Mouse (Mus musculus) forebrain, embryonic 16.5 days (tissue): ENCODE data around the gene Thoc6. TPM values are rescaled to one million over a fixed set of nuclear protein-coding genes. Genes with fewer than 3 reads are reported as not detected.

ENCODE experiments used
- ATAC-seq: fragments of 200-750 bp; cut with Nextera tagmentation; 2 replicates; pipeline ENCODE4 v1.8.0; 2017; ENCODE audit warnings: mild to moderate bottlenecking, moderate library complexity
- H3K27ac ChIP-seq: fragments of 300-500 bp; sonication (generic); 2 replicates; pipeline ENCODE4 v1.5.1; 2014; ENCODE audit warnings: low read length, control low read depth
- H3K27me3 ChIP-seq: fragments of 300-500 bp; sonication (generic); replicated peaks from 2 replicates; pipeline ENCODE4 v1.6.1; 2014; ENCODE audit warnings: low read length; ENCODE audit not compliant: control insufficient read depth, insufficient read depth
- H3K36me3 ChIP-seq: fragments of 300-500 bp; sonication (generic); 2 replicates; pipeline ENCODE4 v1.6.1; 2014; ENCODE audit not compliant: control insufficient read depth, insufficient read depth
- H3K4me1 ChIP-seq: fragments of 300-500 bp; sonication (generic); replicated peaks from 2 replicates; pipeline ENCODE4 v1.6.1; 2014; ENCODE audit warnings: low read length; ENCODE audit not compliant: control insufficient read depth, insufficient read depth
- H3K4me2 ChIP-seq: fragments of 300-500 bp; sonication (generic); 2 replicates; pipeline ENCODE4 v1.6.1; 2014; ENCODE audit warnings: mild to moderate bottlenecking, low read length, control low read depth
- H3K4me3 ChIP-seq: fragments of 300-500 bp; sonication (generic); replicated peaks from 2 replicates; pipeline ENCODE4 v1.5.1; 2014; ENCODE audit warnings: mild to moderate bottlenecking, low read length, control low read depth
- H3K9ac ChIP-seq: fragments of 300-500 bp; sonication (generic); replicated peaks from 2 replicates; pipeline ENCODE4 v1.6.1; 2014; ENCODE audit warnings: low read depth, low read length, control low read depth
- H3K9me3 ChIP-seq: fragments of 300-500 bp; sonication (generic); 2 replicates; pipeline ENCODE4 v1.6.1; 2016; ENCODE audit warnings: low read length; ENCODE audit not compliant: control insufficient read depth
- WGBS: fragments of 180-500 bp; shearing (Covaris S2); extraction: QIAGEN DNeasy Blood & Tissue Kit; methylation state at CpG from one replicate; pipeline ENCODE4 v1.1.7; 2014; 5-methylcytosine and 5-hydroxymethylcytosine counted together
- polyA plus RNA-seq: library from polyadenylated mRNA; unstranded; fragments of >200 nt; fragmentation: Nextera tagmentation; extraction: Ambion mirVana; gene quantifications from 2 replicates; pipeline ENCODE4 v1.2.1, GENCODE M21; 2015

Gene Thoc6
- polyA plus RNA-seq, 1 experiment from 2014 or later = 40.1 TPM

GRCm38 (mm10) chr17:23654001-23654400 is 19.7 kb downstream of the Thoc6 start:
- no peaks in the 10 kb centered on the region for H3K36me3 ChIP-seq
- H3K9ac ChIP-seq = no peak overlapping the region
- no peak overlapping the region for H3K4me3 ChIP-seq
- 0 out of 2 replicates have a peak, but pooled peaks cover 3% of the 10 kb centered on the region for H3K27me3 ChIP-seq
- no peak overlapping the region for H3K4me2 ChIP-seq
- H3K9me3 ChIP-seq = no peaks in the 10 kb centered on the region
- no peaks in the 10 kb centered on the region for H3K4me1 ChIP-seq
- ATAC-seq = no peak
- 66% methylated on average over 6 of the region's 6 CpGs for WGBS
- no peak overlapping the region for H3K27ac ChIP-seq

- Histone ChIP-seq H3K4me2 (no peak overlapping the region), H3K4me1 (no peaks in the 10 kb centered on the region), H3K9ac (no peak overlapping the region), H3K27me3 (no peaks in the 10 kb centered on the region), H3K4me3 (no peak overlapping the region), H3K36me3 (no peaks in the 10 kb centered on the region), H3K27ac (no peak overlapping the region), H3K9me3 (no peaks in the 10 kb centered on the region)
- 57% methylated on average over 1 of the region's 2 CpGs for WGBS
- ATAC-seq = no peak
Observed at GRCm38 (mm10) chr17:23653324-23653723, 20.4 kb downstream of the Thoc6 start.

GRCm38 (mm10) chr17:23651363-23651762 is 22.3 kb downstream of the Thoc6 start:
- H3K27me3 ChIP-seq = peaks cover 5% of the 10 kb centered on the region; the same call in 1 of the 2 replicates
- H3K4me3 ChIP-seq = no peak overlapping the region
- WGBS = 76% methylated on average over 6 of the region's 6 CpGs
- no peak overlapping the region for H3K27ac ChIP-seq
- H3K9ac ChIP-seq = no peak overlapping the region
- H3K9me3 ChIP-seq = no peaks in the 10 kb centered on the region
- H3K4me1 ChIP-seq = no peaks in the 10 kb centered on the region
- no peak for ATAC-seq
- H3K36me3 ChIP-seq = no peaks in the 10 kb centered on the region
- H3K4me2 ChIP-seq = no peak overlapping the region

- Histone ChIP-seq H3K36me3 (no peaks in the 10 kb centered on the region), H3K4me1 (peaks cover 8% of the 10 kb centered on the region), H3K27ac (no peak overlapping the region), H3K9me3 (no peaks in the 10 kb centered on the region), H3K4me3 (no peak overlapping the region), H3K4me2 (no peak overlapping the region), H3K9ac (no peak overlapping the region), H3K27me3 (peaks cover 31% of the 10 kb centered on the region)
- WGBS = 31% methylated on average over 10 of the region's 10 CpGs
- no peak for ATAC-seq
Observed at GRCm38 (mm10) chr17:23645894-23646293, 27.8 kb downstream of the Thoc6 start.

GRCm38 (mm10) chr17:23644613-23645495 is 28.8 kb downstream of the Thoc6 start, which contains the start of gene Mmp25:
Gene Mmp25, minus strand, starts transcription at chr17:23645277.
- Histone ChIP-seq H3K4me1 (peaks cover 8% of the 10 kb centered on the region), H3K4me3 (peak within 1 kb of the TSS; percentile 41), H3K4me2 (peak within 1 kb of the TSS; percentile 60), H3K36me3 (no peaks in the 10 kb centered on the region), H3K9me3 (no peaks in the 10 kb centered on the region), H3K27ac (no peak within 1 kb of the TSS), H3K9ac (peak within 1 kb of the TSS; percentile 36; the same call in 1 of the 2 replicates), H3K27me3 (peaks cover 31% of the 10 kb centered on the region)
- WGBS = under 1% methylated on average over 58 of the region's 58 CpGs
- no peak for ATAC-seq

GRCm38 (mm10) chr17:23631241-23631640 is 42.4 kb downstream of the Thoc6 start:
- ATAC-seq = no peak
- WGBS = 88% methylated on average over 8 of the region's 8 CpGs
- H3K4me1 ChIP-seq = peaks cover 5% of the 10 kb centered on the region; the same call in 1 of the 2 replicates

GRCm38 (mm10) chr17:23630195-23631020 is 43.3 kb downstream of the Thoc6 start:
- no peaks in the 10 kb centered on the region for H3K27me3 ChIP-seq
- H3K9ac ChIP-seq = no peak overlapping the region; the same call in 1 of the 2 replicates
- no peaks in the 10 kb centered on the region for H3K9me3 ChIP-seq
- peaks cover 5% of the 10 kb centered on the region; the same call in 1 of the 2 replicates for H3K4me1 ChIP-seq
- 14% methylated on average over 22 of the region's 22 CpGs for WGBS
- H3K27ac ChIP-seq = no peak overlapping the region
- peak overlapping the region; percentile 4; the same call in 1 of the 2 replicates for H3K4me3 ChIP-seq
- no peaks in the 10 kb centered on the region for H3K36me3 ChIP-seq
- ATAC-seq = peak; percentile 84
- peak overlapping the region; percentile 45 for H3K4me2 ChIP-seq

More at GRCm38 (mm10) chr17:23631241-23631640, 42.4 kb downstream of the Thoc6 start:
- H3K4me2 ChIP-seq = no peak overlapping the region
- H3K27ac ChIP-seq = no peak overlapping the region
- H3K36me3 ChIP-seq = no peaks in the 10 kb centered on the region
- H3K9me3 ChIP-seq = no peaks in the 10 kb centered on the region
- no peak overlapping the region for H3K9ac ChIP-seq
- H3K4me3 ChIP-seq = no peak overlapping the region
- no peaks in the 10 kb centered on the region for H3K27me3 ChIP-seq

- no peaks in the 10 kb centered on the region for H3K9me3 ChIP-seq
- no peak overlapping the region for H3K4me2 ChIP-seq
- no peaks in the 10 kb centered on the region for H3K27me3 ChIP-seq
- H3K36me3 ChIP-seq = no peaks in the 10 kb centered on the region
- WGBS = 36% methylated on average over 7 of the region's 7 CpGs
- H3K4me1 ChIP-seq = peaks cover 5% of the 10 kb centered on the region; the same call in 1 of the 2 replicates
- no peak overlapping the region for H3K27ac ChIP-seq
- no peak overlapping the region for H3K9ac ChIP-seq
- ATAC-seq = no peak
- no peak overlapping the region for H3K4me3 ChIP-seq
Observed at GRCm38 (mm10) chr17:23627813-23628212, 45.9 kb downstream of the Thoc6 start.

GRCm38 (mm10) chr17:23620351-23620750 is 53.3 kb downstream of the Thoc6 start:
- Histone ChIP-seq H3K27ac (no peak overlapping the region), H3K36me3 (no peaks in the 10 kb centered on the region), H3K9ac (no peak overlapping the region), H3K4me2 (no peak overlapping the region), H3K4me3 (no peak overlapping the region), H3K27me3 (peaks cover 6% of the 10 kb centered on the region; the same call in 1 of the 2 replicates), H3K9me3 (no peaks in the 10 kb centered on the region), H3K4me1 (no peaks in the 10 kb centered on the region)
- WGBS = 85% methylated on average over 7 of the region's 7 CpGs
- no peak for ATAC-seq
